Mouse (Mus musculus): ENCODE measurements around the gene Mpc2. TPM values are rescaled to one million over a fixed set of nuclear protein-coding genes. Genes with fewer than 3 reads are reported as not detected.
A peak's percentile ranks its signal among the peaks of the same experiment; 100 is the strongest.

Mpc2 gene
- total RNA-seq (2021), result 100 to 1,000 TPM; 302 to 421 TPM
- long read RNA-seq, experiment 1, transcript Mpc2-203 (3 exons, 493 nt), result minor isoform, 6 of 356 reads
- long read RNA-seq, experiment 1, transcript Mpc2-201 (5 exons, 1,025 nt), result major isoform, 339 of 356 reads
- long read RNA-seq, experiment 1, partial matches to known transcripts, result 6 of 356 reads
- long read RNA-seq, experiment 1, other reads (novel, unspliced or antisense), result 5 of 356 reads
- long read RNA-seq, experiment 2, transcript Mpc2-201 (5 exons, 1,025 nt), result major isoform, 407 of 420 reads
- long read RNA-seq, experiment 2, partial matches to known transcripts, result 5 of 420 reads
- long read RNA-seq, experiment 2, other reads (novel, unspliced or antisense), result 5 of 420 reads

DNA sequence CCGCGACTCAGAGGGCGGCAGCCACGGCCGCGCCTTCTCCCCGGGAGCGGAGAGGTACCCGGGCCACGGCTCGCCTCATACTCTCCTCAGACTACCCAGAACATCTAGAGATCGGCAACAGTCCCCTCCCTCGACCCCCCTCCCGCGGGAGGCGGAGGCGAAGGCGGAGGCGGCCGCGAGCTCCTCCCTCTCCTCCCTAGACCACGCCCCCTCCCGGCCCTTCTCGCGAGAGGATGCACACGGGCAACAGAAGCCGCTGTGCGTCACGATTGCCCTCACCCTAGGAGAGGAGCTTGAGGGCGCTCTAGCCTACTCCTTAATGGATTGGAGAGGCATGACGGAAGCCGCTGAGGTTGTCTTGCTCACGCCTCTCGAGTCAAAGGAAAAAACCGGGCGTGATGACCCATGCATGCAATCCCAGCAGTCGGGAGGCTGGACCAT is at the start of gene Mpc2, which contains the start of gene Dcaf6:
Gene Mpc2, plus strand, starts transcription at position 278 of the 441 bp plus-strand sequence.
Gene Dcaf6, minus strand, starts transcription at position 116 of the 441 bp plus-strand sequence.
- peak within 1 kb of the TSS; percentile 99 for H3K27ac ChIP-seq
- peak; percentile 100 for DNase-seq
- peak within 1 kb of the TSS; percentile 85 for H3K4me3 ChIP-seq
- intact Hi-C loops (cut with DNase I), result loop anchor here (5.0 kb wide), 1 partner anchor 223 kb away; the partner anchor contains the start of gene Tiprl
- TF ChIP-seq CTCF (IDR thresholded peaks at IDR 0.05), result peak; percentile 27

DNA sequence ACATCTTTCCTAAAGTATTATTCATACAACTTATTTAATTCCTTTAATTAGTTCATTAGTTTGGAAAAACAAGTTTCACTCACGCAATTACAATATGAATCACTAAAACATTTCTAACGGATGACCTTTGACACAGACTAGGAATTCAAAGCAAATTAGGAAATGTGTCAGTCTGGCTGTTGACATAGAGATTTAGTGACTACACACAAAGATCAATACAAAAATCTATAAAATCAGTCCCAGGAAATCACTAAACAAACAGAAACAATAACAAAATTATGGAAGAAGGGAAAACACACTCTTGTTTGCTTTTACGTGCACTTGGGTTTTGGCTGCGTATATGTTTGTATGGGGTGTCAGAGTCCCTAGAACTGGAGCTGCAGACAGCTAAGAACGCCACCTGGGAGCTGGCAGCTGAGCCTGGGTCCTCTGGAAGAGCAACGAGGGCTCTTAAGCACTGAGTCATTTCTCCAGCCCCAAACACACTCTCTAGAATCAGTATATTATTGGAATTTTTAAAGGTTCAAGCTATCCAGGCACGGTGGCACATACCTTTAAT is 39.0 kb upstream of the Mpc2 start:
- Histone ChIP-seq H3K27ac (no peak overlapping the region), H3K4me3 (no peak overlapping the region)
- no peak for TF ChIP-seq CTCF (IDR thresholded peaks at IDR 0.05)
- no peak for DNase-seq
- intact Hi-C loops (cut with DNase I), result no loop called here

DNA sequence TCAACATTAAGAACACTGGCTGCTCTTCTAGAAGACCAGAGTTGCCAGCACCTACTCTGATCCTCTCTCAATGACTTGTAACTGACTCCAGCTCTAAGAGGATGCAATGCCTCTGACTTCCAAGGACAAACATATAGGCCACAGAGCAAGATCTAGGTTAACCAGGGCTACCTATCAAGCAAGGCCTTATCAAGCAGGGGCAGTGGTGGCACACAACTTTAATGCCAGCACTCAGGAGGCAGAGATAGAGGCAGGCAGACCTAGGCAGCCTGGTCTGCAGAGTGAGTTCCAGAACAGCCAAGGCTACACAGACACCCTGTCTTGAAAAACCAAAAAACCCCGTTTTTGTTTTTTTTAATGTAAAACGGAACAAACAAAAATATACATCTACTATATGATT is 34.2 kb upstream of the Mpc2 start:
- H3K27ac ChIP-seq, result no peak overlapping the region
- no peak overlapping the region for H3K4me3 ChIP-seq
- intact Hi-C loops (cut with DNase I), result no loop called here
- DNase-seq, result no peak
- TF ChIP-seq CTCF (IDR thresholded peaks at IDR 0.05), result no peak

DNA sequence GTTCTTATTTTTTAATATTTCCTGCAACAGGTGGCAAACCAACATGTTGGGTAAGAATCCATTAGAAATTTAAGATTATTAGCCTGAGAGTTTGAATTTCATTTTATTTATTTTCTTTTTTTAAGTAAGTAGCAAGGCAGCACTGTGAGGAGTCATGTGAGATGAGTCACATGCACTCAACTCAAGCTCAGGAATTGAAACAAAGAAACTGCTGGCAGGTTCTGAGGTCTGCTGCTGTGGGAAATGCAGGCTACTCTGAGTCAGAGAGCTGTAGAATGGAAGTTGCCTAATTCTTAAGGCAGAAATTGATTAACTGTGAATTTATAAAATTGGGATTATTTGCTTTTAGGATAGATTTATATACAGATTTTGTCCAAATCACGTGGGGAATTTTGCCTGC is 27.6 kb upstream of the Mpc2 start:
- peak; percentile 27 for DNase-seq
- Histone ChIP-seq H3K27ac (peak overlapping the region; percentile 48), H3K4me3 (no peak overlapping the region)
- no peak for TF ChIP-seq CTCF (IDR thresholded peaks at IDR 0.05)
- intact Hi-C loops (cut with DNase I), result no loop called here

DNA sequence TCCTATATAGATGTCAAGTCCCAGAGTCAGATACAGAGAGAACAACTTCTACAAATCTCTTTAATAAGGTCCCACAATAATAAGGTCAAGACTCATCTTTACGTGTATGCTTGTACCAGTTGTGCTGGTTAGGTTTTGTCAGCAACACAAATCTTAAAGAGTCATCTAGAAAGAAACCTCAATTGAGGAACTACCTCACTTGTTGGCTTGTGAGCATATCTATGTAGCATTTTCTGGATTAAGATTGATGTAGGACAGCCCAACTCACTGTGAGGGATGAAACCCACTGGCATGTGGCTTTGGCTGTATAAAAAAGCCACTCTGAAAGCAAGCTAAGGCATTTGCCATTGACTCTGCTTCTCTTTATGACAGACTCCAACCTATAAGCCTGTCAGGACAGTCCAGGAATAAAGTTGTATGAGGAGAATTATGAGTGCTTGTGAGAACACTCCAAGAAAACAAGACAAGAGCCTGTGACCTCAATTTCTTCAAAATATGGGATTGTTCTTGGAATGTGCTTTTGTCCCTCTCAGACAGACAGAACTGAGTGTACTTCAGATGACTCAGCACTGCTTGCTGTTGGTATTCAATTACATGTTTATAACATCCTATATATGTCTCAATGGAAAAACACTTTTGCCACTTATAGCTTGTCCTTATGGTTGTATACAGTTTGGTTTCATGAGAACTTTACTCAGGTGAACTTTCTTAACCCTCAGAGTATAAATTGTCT is 22.0 kb upstream of the Mpc2 start:
- H3K27ac ChIP-seq, result peak overlapping the region; percentile 35; the same call in 1 of the 2 replicates
- intact Hi-C loops (cut with DNase I), result no loop called here
- DNase-seq, result no peak
- H3K4me3 ChIP-seq, result no peak overlapping the region
- TF ChIP-seq CTCF (IDR thresholded peaks at IDR 0.05), result no peak

DNA sequence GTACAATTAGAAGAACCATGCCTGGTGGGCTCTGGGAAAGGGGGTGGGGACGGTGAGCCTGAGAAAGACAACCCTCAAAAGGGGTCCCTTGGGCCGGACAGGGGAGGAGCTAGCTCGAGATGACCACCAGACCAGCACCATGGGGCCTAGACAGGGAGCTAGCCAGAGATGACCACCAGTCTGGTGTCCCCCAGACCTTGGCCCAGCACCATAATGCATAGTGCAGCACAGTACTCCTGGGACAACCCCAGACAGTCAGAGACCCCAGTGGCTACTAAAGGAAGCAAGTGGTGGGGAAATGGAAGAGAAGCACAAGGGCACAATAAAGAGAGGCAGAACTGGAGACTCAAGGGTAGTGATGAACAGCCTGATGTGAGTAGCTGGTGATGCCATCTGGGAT is 19.6 kb upstream of the Mpc2 start:
- no peak overlapping the region for H3K4me3 ChIP-seq
- TF ChIP-seq CTCF (IDR thresholded peaks at IDR 0.05), result no peak
- DNase-seq, result no peak
- intact Hi-C loops (cut with DNase I), result no loop called here
- H3K27ac ChIP-seq, result peak overlapping the region; percentile 13; the same call in 1 of the 2 replicates

DNA sequence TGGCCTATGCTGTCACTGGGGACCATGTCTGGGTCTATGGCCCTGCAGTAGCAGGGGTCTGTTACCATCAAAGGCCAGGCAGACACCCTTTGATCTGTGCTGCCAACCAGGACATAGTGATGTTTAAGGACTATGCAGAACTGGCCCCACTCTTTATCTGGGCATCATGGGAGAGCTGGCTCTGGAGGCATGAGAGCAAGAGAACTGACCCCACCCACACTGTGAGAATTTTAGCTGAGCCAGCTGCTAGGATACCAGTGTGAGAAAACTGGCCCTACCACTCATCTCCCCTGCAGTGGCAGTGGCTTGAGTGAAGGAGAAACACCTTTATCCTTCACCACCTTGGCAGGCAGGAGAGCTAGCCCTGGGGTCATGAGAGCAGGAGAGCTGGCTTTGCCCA is 19.2 kb upstream of the Mpc2 start:
- Histone ChIP-seq H3K4me3 (no peak overlapping the region), H3K27ac (no peak overlapping the region)
- intact Hi-C loops (cut with DNase I), result no loop called here
- DNase-seq, result no peak
- no peak for TF ChIP-seq CTCF (IDR thresholded peaks at IDR 0.05)

DNA sequence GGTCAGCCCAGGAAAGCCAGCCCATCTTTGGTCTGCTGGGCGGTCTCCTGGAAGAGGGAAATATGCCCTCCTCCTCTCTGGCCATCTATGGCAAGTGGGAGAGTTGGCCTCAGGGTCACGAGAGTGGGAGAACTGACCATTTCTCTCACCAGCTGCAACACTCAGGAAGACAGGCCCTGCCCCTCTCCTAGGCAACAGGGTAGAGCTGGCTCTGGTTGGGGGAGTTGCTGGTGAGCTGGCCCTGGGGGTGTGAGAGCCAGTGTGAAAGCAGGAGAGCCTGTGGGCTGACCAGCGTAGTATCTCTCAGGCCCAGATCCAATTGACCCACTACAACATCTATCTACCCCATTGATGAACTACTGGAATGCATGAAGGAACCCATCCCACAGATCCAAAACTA is 18.7 kb upstream of the Mpc2 start:
- intact Hi-C loops (cut with DNase I), result no loop called here
- no peak for DNase-seq
- Histone ChIP-seq H3K4me3 (no peak overlapping the region), H3K27ac (0 out of 2 replicates have a peak overlapping the region, but pooled peaks have one; percentile 2)
- no peak for TF ChIP-seq CTCF (IDR thresholded peaks at IDR 0.05)

DNA sequence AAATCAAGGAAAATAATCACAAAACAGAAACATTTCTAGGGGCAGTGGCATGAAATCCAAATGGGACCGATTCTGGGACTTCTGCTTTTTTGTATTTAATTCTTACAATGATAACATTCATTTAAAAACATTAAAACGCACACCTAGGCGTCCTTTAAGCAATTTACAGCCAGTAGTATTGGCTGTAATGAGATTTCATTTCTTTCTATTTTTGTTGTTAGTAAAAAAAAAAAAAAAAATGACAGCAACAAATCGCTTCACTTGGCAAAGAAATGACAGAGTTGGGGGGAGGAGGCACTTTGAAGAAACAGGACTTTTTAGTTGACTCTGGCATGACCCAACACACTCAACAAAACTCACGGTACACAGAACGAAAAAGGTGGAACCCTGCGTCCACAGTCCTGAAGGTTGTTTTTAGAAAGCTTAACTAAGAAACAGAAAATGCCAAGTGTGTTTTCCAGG is 1.4 kb upstream of the Mpc2 start:
- DNase-seq, result no peak
- H3K4me3 ChIP-seq, result peak overlapping the region; percentile 85
- intact Hi-C loops (cut with DNase I), result no loop called here
- peak overlapping the region; percentile 99 for H3K27ac ChIP-seq
- no peak for TF ChIP-seq CTCF (IDR thresholded peaks at IDR 0.05)

DNA sequence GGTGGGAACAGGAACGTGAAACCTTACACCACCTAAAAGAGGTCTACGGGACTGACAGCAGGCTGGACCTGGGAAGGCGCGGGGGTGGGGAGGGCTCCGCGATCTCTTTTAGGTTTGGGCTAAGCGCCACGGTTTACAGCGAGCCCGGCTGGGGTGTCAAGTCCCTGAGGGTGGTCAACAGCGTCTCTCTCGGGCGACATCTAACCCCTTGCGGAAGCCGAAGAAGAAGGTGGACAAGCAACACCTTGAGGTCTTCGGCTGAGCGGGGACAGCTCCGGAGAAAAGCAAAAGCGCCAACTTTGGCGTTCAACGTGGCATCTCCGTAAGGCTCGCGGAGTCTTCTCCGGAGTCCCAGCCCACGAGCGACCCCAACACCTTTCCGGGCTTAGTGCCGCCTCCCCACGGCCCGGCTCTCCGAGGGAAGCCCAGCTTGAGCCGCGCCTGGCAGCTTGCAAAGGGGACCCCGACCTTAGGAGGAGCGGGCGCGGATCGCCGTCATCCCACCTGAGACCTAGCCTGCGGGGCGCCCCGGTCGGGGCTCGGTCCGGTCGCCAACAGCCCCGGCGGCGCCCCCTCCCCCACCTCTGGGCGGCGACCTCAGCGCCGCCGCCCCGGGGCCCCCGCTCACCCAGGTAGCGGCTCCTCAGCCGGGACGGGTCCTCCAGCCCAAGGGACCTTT is 795 bp upstream of the Mpc2 start:
- intact Hi-C loops (cut with DNase I), result loop anchor here (5.0 kb wide), 1 partner anchor 222 kb away; the partner anchor contains the start of gene Tiprl
- DNase-seq, result peak; percentile 92
- peak overlapping the region; percentile 99 for H3K27ac ChIP-seq
- peak overlapping the region; percentile 85 for H3K4me3 ChIP-seq
- TF ChIP-seq CTCF (IDR thresholded peaks at IDR 0.05), result peak; percentile 17

DNA sequence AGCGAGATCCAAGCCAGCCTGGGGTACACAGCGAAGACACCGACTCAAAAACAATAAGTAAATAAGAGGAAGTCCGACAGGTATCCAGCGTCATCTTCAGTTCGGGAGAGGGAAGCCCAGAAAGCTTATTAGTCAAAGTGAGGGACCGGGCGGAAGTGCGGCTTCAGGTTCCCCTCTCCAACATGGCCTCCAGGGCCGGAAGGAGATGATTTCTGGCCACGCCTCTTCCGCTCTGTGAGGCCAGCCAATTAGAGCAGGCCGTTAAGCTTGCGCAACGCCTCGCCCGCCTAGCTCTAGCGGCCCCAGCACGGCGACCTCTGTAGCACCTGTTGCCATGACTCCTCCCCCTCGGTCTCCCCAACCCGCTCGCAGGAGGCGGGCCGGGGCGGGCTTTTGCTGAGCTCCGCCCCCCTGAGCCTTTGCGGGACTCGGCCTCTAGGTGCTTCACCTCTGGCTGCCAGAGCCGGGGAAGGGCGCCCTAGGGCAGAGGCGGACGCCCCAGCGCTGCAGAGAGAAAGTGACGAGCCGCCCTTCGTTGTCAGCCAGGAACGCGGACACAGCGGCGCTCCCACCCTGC is 452 bp downstream of the Mpc2 start:
- Histone ChIP-seq H3K4me3 (peak overlapping the region; percentile 85), H3K27ac (peak overlapping the region; percentile 99)
- peak; percentile 60 for TF ChIP-seq CTCF (IDR thresholded peaks at IDR 0.05)
- peak; percentile 100 for DNase-seq
- intact Hi-C loops (cut with DNase I), result loop anchor here (5.0 kb wide), 1 partner anchor 224 kb away; the partner anchor contains the start of gene Tiprl

DNA sequence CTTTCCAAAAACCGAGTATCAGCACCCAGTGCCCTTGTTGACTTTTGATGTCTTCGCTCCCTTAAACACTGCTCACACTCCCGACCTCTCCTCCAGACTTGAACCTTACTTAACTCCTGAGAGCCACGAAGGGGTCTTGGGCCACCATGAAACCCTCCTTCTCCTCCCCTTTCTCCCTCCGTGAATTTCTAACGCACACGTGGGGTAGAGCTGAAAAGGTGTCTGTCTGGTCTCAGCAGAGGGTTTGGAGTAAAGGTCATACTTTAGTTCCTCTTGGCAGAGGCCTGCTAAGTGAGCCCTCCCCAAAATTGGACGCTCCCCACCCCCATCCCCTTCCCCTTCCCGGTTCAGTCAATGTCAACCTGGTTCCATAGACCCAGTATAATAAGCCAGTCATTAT is 1.2 kb downstream of the Mpc2 start:
- no peak for TF ChIP-seq CTCF (IDR thresholded peaks at IDR 0.05)
- intact Hi-C loops (cut with DNase I), result loop anchor here (5.0 kb wide), 1 partner anchor 224 kb away; the partner anchor contains the start of gene Tiprl
- H3K27ac ChIP-seq, result peak overlapping the region; percentile 99
- peak; percentile 22 for DNase-seq
- peak overlapping the region; percentile 85 for H3K4me3 ChIP-seq

Data from gastrocnemius, adult 2 months (tissue).